Mouse (Mus musculus) c-Kit-positive CD71-positive TER-119-positive erythroid progenitor cells, embryonic 14.5 days (primary cell): ENCODE data around the gene Mrgprb8.
"Not testable (repeated sequence)": the region's sequence is repeated elsewhere in the genome, so short reads cannot be mapped to it uniquely, and the experiment has no call there.

Experiments
- DNase-seq: peaks from one replicate; pipeline ENCODE4 v3.0.0-alpha.2; 2013; ENCODE audit warnings: low spot score

The Mrgprb8 gene

DNA sequence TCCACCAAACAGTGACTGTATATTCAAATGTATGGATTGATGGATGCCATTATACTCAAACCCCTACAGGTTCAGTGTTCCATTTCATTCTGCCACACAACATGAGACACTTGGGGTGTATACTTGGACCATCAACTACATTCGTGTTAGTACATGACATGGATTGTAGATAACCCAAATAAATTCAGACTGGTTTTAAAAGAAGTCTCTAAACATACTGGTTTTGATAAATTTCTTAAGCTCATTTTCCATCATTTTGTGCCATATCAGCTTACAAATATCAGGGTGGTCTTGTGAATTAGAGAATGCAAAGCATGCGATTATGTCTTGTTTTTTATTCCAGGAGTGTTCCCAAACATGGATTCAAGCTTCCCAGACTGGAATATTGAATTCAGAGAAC lies at the start of gene Mrgprb8:
Gene Mrgprb8 (plus strand): TSS at position 301 of the 400 bp plus-strand sequence.
- DNase-seq = no peak

DNA sequence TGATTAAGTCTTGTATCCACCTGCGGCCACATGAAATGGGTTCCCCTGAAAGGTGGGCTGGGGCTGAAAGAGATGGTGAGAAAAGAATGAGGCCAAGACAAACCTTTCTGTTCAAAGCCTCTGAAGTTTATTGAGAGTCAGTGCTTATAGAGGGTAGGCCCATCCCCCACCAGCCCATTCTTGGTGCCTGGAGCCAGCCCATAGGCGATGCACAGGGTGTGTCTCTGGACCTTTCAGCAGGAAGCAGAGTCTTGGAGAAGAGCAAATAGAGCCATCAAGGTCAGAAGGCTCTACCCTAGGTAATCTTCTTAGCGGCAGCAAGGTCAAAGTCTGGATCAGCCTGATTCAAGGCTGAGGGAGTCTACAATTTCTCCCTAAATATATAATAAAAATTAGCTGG lies 47.6 kb downstream of the Mrgprb8 start:
- not testable (repeated sequence) for DNase-seq

DNA sequence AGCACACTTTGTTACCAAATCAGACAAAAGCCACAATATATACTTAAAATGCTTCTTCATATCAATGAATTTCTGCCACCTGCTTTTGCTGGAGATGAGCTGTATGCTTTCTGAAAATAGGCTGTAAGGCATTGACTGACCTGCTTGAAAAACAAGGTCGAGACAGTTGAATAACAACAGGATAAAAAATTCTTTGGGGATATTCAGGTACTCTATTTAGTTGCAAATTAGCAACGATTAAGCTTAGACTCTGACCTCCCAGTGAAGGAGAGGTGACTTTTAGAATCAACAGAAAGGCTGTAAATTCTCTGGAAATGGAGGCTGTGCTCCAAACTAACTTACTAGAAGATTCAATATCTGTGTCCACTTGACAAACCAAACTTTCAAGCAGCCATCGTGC lies 48.3 kb downstream of the Mrgprb8 start:
- DNase-seq = no peak
